Mouse (Mus musculus): Measurements from ENCODE around the gene Elmo1.
A peak's percentile ranks its signal among the peaks of the same experiment; 100 is the strongest.

Elmo1 gene

DNA sequence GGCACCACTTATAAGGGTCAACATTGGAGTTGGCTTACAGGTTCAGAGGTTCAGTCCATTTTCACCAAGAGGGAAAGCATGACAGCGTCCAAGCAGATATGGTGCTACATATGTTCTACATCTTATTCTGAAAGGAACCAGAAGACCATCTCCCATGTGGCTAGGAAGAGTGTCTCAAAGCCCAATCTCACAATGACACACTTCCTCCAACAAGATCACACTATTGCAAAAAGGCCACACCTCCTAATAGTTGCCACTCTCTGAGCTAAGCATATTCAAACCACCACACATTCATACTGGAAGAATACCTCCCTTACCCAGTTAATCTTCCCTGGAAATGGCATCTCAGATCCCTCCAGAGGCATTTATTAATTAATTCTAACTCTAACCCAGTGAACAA is 66.7 kb downstream of the Elmo1 start:
- no peak for DNase-seq (ENCODE audit: low spot score in 2 of 2)

GRCm38 (mm10) chr13:20157529-20157928 is 67.1 kb downstream of the Elmo1 start:
- DNase-seq (ENCODE audit: low spot score in 2 of 2): no peak

DNA sequence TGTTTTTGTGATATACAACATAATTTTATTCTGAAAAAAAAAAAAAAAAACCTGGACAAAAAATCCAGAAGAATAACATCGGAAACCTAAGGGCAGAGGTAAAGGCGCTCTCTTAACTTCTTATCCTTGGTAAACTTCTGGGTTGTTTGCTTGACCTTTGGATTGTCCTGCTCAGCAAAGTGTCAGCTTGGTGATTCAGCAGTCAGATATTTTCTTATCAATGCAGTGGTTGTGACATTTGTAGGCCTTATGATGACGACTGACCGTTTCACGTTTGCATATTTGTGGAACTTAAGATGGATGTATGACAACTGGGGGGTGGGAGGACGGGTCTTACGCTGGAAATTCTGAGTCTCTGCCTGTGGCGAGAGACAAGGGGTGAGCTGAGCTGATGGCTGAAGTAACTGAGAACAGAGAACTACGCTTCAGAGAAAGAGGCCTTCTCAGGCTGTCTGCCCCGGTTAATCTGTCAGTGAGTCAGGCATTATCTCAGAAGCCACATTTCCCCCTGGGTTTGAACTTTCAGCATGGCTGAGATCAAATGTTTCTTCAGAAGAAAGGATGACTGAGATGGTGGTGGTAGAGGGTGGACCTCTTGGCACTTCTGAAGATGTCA is 73.1 kb downstream of the Elmo1 start:
- DNase-seq (ENCODE audit: low spot score in 2 of 2): no peak

DNA sequence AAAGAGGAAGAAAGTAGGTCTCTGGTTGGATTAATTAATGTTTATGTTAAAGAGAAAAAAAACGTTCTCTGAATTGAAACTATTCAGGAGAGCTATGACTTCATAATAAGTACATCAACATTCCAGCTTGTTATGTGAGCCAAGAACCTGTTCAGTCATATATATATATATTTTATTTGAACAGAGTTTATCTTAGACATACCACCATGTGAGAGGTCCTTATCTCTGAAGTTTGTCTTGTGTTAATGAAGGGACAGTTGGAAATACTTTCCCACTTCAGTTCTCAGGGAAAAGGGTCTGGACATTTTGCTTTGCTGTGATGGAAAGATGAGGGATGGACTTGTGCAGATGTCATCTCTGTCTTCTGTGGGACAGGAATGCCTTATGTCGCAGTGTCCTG is 74.4 kb downstream of the Elmo1 start:
- DNase-seq (ENCODE audit: low spot score in 2 of 2): no peak

DNA sequence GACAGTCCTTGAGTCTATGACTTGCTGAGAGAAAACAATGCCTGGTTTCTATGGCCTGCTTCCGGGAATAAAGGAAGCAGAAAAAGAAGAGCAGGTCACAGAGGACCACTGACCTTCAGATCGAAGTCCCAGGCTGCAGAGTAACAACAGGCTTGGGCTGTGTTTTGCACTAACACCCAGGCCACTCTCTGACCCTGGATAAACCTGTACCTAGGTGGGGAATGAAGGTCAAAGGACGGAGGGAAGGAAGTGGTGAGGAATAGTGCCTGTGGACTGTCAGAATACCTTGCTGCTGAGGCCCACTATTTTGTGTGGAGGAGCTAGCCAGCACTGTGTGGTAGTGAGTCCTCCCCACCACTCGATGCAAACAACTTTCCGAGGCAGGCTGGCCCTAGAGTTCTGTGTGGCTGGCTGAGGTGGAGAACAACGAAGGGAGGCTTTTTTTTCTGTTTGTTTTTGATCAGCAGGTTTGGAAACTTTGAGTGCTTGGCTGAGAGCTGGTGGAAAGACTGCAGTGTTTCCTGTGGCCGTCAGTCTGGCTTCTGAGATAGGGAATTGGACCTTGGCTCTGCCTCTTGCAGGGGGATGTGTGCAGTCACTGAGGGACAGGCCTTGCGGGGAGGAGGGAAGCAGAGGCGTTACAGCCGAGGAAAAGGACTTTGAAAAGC is 83.7 kb downstream of the Elmo1 start:
- DNase-seq (ENCODE audit: low spot score in 2 of 2): no peak

- no peak for DNase-seq (ENCODE audit: low spot score in 2 of 2)
These were observed 84.4 kb downstream of the Elmo1 start for GRCm38 (mm10) chr13:20174655-20175280.

DNA sequence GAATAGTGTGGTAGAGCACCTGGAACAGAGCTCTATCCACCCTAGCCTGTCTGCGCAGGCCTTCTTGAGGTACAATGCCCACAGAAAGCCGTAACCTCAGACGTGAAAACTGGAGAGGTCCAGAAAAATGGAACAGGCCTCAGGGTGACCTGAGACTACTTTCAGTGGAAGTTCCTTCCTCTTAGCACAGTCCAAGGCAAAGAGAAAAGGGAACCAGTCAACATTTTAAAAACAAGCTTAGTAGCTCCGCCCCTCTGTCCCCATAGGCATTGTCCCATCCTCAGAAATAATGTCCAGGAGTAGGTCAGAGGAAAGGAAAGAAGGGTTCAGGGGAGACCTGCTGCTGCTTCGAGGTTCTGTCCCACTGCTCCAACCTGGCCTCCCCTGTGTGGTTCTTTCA is 90.3 kb downstream of the Elmo1 start:
- DNase-seq (ENCODE audit: low spot score in 2 of 2): no peak

DNA sequence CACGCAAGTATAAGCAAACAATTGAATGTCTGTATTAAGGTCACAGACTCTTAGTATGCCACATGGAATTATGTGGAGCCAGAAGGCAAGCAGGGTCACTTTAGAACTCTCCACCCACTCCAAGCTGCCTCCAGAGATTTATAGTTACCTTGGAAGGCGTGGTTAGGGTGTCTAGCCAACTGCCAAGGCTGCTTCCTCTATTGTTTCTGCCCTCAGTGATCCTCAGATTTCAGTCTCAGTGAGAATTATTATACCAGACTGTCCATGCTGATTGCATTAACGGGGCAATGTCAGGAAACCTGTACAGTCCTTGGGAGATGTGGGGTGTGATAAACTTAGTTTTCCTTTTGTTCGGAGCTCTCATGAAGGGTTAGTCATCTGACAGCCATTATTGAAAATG is 90.9 kb downstream of the Elmo1 start:
- no peak for DNase-seq (ENCODE audit: low spot score in 2 of 2)

DNA sequence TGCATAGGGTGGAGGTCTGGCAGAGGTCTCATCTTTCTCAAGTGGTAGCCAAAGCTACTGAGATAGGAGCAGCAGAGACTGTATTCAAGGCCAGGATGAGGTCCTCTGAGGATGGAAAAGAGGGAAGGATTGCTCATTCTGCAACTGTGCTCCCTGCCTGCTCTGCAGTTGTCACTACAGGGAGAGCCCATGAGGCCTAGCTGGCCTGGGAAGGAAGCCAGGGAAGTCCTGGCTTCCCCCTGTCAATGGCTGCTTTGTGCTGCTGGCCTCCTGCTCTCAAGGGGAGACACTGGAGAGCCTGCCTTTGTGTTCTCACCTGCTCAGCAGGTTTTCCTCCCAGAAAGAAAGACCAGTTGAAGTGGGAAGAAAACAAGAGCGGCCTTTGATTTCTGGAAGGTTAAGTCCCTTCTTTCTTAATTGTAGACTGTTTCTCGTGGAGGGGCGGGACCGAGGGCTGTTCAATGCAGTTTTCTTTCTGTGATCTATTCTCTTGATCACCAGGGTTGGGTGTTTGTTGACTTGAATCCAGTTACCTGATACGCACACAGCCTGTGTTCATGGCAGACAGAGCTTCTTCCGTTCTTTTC is 91.9 kb downstream of the Elmo1 start:
- DNase-seq (ENCODE audit: low spot score in 2 of 2): peak in 1 of 2 experiments; percentile 29

GRCm38 (mm10) chr13:20183512-20184238 is 93.3 kb downstream of the Elmo1 start:
- peak; percentile 23 to 55 for DNase-seq (ENCODE audit: low spot score in 2 of 2)

DNA sequence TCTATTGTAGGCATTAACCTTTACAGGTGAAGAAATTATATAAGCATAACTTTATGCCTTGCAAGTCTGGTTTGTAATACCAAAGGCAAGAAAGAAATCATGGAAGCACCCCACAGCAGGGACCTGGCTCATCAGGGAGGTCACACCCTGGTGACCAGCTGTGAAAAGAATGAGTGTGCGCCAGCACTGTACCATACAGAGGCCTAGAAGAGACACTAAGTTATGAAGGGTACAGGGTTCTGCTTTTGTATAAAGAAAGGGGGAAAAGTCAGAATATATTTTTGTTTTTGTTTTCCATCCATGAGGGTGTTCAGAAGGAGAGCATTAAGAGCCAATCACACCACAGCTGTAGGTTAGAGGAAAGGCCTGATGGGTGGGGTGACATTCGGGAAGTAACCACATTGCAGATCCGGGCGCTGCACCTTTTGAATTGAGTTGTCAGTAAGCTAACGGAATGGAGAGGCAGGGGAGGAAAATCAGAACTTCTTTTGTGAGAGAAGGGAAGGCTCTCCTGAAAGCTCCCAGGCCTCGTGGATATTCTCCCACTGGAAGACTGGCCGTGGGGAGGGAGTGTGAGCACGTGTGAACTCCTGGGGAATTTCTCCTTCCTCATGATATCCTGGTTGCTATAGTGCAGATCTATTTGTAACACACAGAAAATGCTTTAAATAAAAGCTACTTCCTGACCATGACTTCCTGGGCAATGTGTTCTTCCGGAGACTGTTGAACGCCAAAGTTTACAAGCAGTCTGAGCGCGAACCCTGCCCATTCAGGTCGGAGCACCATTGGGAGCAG is 94.0 kb downstream of the Elmo1 start:
- no peak for DNase-seq (ENCODE audit: low spot score in 2 of 2)

DNA sequence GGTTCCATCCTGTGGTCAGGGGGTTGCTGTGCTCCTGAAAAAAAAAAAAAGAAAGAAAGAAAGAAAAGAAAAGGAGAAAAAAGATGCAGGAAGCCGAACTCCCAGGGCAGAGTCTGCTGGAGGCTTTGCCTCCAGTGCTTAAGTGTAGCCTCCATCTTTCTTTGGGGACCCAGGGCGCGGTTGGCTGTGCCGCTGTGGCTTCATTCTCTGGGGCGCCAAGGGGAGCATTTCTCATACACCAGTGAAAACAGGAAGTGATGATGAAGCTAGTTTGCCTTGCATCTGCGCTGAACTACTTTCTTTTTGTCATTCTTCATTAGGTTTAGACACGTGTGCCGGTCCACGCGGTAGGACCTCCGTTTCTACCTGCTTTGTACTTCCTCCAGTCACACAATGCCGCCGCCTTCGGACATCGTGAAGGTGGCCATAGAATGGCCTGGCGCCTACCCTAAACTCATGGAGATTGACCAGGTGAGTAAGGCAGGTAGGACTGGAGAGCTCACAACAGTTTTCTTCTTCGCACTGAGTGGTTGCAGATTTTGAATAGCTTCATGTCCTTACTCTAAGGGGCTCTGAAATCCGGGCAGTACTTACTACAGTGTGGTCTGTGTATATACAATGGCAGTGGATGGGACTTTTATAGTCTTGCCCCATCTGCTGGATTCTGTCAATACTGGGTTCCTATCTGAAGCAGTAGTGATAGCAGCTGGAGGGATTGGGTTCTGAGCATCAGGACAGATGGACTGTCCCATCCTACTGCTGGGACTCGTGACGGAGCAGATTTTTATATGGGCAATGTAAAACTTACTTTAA is 94.8 kb downstream of the Elmo1 start:
- no peak for DNase-seq (ENCODE audit: low spot score in 2 of 2)

DNA sequence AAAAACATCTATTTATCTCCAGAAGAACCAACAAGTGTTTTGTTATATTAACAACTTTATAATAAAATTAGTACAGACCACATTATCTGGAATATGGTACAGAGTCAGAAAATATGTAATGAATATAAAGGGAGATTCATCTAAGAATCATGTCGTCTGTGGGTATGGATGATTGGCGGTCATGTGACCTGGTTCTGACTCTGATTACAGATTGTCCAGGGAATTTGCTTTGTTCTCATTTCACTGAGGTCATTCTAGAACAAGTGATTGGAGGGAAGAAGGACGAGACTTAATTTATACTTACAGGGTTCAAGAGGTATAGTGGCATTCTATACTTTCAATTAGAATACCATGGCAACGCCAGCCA is 95.4 kb downstream of the Elmo1 start:
- DNase-seq (ENCODE audit: low spot score in 2 of 2): no peak

DNA sequence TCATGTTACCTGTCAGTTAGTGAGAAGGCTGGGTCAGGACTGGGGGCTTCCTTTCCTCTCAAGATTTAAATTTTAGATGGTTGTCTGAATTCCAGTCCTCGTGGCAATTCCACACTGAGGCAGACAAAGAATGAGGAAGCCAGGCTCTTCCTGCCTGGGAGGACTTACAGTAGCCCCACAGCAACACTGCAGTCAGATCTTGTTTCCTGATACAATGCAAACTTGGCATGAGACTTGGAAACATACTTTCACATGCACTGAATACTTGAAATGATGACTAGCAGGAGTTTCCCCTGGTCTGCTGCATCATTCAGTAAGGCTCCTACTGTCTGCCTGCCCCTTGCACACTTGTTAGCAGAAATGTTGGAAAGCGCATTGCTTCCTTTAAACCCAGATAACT is 97.3 kb downstream of the Elmo1 start:
- no peak for DNase-seq (ENCODE audit: low spot score in 2 of 2)

- no peak for DNase-seq (ENCODE audit: low spot score in 2 of 2)
These were observed 101.7 kb downstream of the Elmo1 start for GRCm38 (mm10) chr13:20192009-20192584.

- DNase-seq (ENCODE audit: low spot score in 2 of 2): no peak
These were observed 110.2 kb downstream of the Elmo1 start for GRCm38 (mm10) chr13:20200582-20200981.

DNA sequence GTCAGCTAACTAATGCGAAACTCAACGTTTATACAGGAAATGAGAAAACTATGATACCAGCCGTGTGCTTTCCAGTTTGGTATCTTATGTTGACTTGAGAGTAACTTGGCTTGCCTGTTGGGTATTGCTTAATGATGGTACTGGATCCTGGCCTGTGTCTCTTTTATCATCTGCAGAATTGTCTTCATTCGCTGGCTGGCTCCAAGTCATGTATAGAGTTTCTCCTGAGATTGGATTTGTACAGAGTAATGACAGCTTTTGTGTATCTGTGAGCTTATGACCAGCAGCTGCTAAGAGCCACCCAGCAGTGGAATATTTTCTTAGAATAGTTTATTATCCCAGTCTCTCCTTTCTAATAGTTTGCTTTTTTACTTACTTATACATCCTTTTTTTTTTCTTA is 112.2 kb downstream of the Elmo1 start:
- no peak for DNase-seq (ENCODE audit: low spot score in 2 of 2)

DNA sequence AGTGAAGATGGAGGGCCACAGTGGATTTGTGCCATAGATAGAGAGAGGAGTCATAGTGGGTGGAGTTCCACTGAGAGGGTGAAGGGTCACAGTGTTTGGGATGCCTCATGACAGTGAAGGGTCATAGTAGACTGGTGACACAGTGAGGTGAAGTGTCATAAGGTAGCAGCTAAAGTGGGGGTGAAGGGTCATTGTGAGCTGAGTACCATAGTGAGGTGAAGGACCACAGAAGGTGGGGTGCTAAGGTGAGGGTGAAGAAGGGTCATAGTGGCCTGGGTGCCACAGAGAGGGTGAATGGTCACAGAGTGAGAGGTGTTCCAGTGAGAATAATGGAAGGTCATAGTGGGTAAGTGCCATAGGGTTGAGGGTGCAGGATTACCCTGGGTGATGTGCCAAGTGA is 113.8 kb downstream of the Elmo1 start:
- DNase-seq (ENCODE audit: low spot score in 2 of 2): no peak

DNA sequence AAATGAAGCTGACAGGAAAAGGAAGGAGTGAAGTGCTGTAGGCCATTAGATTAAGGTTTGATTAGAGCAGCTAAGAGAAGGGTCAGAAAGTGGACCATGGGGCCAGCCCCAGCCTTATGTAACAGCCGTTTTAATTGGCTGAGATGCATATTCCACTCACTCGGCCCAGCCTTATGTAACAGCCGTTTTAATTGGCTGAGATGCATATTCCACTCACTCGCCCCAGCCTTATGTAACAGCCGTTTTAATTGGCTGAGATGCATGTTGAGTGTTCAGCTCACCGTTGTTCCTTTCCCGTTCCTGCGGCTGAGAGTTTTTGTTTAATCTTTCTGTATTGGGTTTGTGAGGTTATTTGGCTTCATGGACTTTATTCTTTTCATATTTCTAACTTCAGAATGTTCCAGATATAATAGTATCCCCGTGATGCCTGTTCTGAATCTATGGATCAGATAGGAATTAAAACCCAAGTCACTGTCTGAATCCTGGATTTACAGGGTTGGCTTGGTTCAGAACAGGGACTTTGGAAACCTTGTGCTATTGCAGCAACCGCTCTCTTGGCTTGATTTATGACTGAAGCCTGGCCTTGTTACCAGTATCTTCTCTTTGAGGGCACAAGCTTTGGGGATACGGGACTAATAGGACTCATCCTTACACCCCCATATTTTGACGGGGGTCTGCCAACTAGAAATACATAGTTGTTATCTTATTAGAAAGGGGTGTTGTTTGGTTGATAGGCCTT is 114.8 kb downstream of the Elmo1 start:
- peak in 1 of 2 experiments; percentile 34 for DNase-seq (ENCODE audit: low spot score in 2 of 2)

- DNase-seq (ENCODE audit: low spot score in 2 of 2): no peak
These were observed 115.3 kb downstream of the Elmo1 start for GRCm38 (mm10) chr13:20205746-20206145.

All from left cerebral cortex, adult 9 months (tissue).